Mouse (Mus musculus) left cerebral cortex, postnatal 4 days (tissue): ENCODE measurements around the gene Dgkz. TPM values are rescaled to one million over a fixed set of nuclear protein-coding genes. Genes with fewer than 3 reads are reported as not detected.

Source experiments
- DNase-seq: peaks from one replicate; pipeline ENCODE4 v3.0.0-alpha.2; 2022
- intact Hi-C: fragments of 180-260 bp; cut with DNase I; formaldehyde crosslinking; loops from one replicate; pipeline ENCODE4 v1.15.1; 2025
- total RNA-seq, 2 experiments: library from RNA; stranded (reverse); gene quantifications; 2 replicates each; pipeline ENCODE4 v1.2.3; 2021

Dgkz gene
- total RNA-seq: 100 to 1,000 TPM; 134 to 158 TPM

GRCm38 (mm10) chr2:91975581-91976541 lies at the start of gene Dgkz:
TSS of gene Dgkz (minus strand) at chr2:91975864.
- no peak for DNase-seq
- intact Hi-C loops: no loop called here

GRCm38 (mm10) chr2:92025202-92025601 lies 49.5 kb upstream of the Dgkz start:
- DNase-seq: no peak
- intact Hi-C loops: no loop called here

DNA sequence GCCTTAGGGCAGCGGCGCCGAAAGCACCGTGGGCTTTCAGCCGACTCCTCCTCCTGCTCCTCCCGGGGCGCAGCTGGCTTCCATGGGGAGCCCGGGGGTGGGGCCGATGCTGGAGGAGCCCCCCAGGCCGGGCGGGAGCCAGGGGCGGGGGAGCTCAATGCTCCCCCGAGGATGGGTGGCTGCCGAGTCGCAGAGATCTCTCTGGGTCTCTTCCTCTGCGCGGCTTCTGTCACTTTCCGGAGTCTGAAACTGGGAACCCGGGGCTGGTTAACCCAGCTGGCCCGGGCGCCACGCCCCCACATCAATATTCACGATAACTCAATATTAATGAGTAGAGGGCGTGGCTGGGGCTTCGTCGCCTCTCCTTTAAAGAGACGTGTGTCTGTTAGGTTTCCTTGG lies 48.6 kb upstream of the Dgkz start, which contains the start of gene Creb3l1:
TSS of gene Creb3l1 (minus strand) at position 229 of the 399 bp plus-strand sequence.
- peak; percentile 62 for DNase-seq

GRCm38 (mm10) chr2:92023362-92024273 lies 48.0 kb upstream of the Dgkz start:
- intact Hi-C loops: no loop called here
- peak; percentile 44 for DNase-seq

More for the DNA sequence above, 48.6 kb upstream of the Dgkz start, which contains the start of gene Creb3l1:
- intact Hi-C loops: no loop called here

- intact Hi-C loops: no loop called here
- no peak for DNase-seq
Measured at GRCm38 (mm10) chr2:92020676-92021265, 45.1 kb upstream of the Dgkz start.

DNA sequence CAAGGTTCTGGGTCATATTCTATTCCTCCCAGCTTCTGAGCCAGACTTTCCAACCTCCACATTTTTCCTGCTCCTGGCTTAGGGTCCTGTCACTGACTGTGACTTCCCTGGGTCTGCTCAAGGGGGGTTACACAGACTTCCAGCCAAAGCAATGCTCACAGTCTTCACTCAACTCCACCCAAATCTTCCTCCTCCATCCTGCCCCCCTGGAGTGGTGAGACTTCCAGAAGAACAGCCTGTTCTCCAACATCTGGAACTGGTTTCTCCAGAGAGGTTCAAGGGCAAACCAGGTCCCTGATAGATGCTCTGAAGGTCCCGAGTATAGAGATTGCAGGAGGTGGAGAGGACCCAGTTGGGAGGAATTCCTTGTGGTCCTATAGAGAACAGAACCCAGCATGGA lies 41.8 kb upstream of the Dgkz start:
- no peak for DNase-seq
- intact Hi-C loops: no loop called here

DNA sequence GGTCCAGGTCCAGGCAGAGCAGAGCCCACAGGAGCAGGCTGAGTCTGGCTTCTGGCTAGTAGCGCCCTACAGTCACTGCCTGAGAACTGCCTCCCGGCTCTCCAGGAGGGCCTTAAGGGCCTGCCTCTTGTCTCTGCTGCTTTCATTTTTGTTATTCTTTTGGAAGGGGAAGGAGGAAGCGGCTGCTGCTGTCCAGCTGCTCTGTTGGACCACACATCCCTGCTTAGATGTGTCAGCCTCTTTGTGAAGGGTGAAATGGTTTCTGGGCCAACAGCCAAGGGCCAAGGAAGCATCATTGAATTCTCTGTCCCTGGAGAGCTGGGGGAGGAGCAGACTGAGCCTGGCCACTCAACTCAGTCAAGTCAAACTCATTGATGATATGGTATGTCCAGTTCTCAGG lies 41.3 kb upstream of the Dgkz start:
- intact Hi-C loops: no loop called here
- DNase-seq: peak; percentile 91

DNA sequence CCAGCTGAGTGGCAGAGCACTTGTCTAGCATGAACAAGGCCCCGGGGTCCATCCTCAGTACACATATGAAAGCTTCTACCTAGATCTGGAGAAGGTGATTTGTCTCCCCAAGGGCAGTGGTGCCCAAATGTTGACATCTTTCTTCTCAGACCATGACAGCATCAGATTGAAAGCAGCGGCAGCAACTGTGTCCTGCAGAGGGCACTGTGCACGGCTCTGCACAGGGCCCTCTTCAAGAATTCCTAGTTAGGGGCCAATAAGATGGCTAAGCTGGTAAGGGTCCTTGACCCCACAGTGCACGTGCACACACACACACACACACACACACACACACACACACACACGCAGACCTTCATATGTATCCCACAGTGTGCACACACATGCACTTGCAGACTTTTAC lies 39.2 kb upstream of the Dgkz start:
- intact Hi-C loops: no loop called here
- DNase-seq: no peak

GRCm38 (mm10) chr2:92014248-92014647 lies 38.6 kb upstream of the Dgkz start:
- intact Hi-C loops: no loop called here
- DNase-seq: no peak

DNA sequence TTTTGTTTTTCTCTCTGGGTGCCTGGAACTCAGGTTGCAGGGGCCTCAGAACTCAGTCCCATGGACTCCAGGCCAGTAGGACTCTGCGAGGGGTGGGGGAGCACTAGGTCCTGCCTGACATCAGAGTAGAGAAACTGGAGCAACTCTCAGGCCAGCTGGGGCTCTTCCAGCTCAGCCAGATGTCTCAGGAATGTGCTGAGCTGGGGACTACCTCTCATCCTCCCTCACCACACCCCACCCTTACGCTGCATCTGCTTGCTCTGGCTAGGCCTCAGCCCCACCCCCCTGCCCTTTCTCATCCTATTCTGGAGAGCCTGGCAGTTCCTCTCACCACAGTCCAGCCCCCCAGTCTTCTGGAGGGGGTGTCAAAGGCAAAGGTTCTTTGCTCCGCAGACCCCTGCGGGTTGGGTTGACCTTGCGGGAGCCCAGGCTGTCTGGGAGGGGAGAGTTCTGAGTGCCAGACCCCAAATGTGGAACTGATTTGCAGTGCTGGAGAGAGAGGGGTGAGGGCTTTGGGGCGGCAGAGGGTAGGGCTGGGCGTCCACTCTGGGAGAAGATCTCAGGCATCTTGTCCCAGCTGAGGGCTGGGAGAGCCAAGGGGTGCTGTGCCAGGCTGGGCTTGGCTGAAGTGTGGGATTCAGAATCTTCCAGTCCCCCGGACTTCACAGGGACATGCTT lies 37.2 kb upstream of the Dgkz start:
- intact Hi-C loops: no loop called here
- DNase-seq: peak; percentile 21

- DNase-seq: peak; percentile 19
- intact Hi-C loops: no loop called here
Measured at GRCm38 (mm10) chr2:92011424-92012353, 36.0 kb upstream of the Dgkz start.

- DNase-seq: no peak
- intact Hi-C loops: no loop called here
Measured at GRCm38 (mm10) chr2:92008623-92009404, 33.1 kb upstream of the Dgkz start.

DNA sequence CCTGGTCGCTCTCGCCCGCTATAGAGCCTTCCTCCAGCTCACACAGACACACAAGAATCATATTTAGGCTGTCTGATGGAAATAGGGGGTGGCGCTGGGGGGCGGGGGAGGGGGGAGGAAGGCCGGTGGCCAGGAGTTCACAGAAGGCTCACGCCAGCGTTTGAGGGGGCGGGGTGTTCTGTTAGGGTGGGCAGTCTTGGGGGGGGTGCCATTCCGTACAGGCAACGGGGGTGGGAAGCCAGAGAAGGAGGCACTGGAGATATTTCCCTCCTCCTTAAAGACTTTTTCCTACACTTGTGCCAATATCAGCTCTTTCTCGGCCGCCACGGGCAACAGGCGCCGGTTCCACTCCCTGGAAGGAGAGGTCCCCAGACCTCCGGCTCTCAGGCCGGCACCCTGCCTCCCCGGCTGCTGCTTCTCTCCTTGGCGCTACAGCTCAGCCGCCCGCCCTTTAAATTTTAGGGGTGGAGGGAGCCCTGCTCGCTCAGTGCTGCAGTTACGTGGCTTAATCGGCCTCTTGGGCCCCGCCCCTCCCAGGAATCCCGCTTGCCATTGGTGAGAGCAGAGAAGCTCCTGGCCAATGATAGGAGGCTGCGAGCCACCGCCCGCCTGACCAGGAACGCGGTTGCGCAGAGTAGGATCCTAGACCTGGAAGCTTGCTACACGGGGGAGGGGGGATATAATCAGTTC lies 32.4 kb upstream of the Dgkz start:
- intact Hi-C loops: loop anchor here (2.0 kb wide), 1 partner anchor 49 kb away; no protein-coding TSS in a partner anchor
- peak; percentile 98 for DNase-seq

DNA sequence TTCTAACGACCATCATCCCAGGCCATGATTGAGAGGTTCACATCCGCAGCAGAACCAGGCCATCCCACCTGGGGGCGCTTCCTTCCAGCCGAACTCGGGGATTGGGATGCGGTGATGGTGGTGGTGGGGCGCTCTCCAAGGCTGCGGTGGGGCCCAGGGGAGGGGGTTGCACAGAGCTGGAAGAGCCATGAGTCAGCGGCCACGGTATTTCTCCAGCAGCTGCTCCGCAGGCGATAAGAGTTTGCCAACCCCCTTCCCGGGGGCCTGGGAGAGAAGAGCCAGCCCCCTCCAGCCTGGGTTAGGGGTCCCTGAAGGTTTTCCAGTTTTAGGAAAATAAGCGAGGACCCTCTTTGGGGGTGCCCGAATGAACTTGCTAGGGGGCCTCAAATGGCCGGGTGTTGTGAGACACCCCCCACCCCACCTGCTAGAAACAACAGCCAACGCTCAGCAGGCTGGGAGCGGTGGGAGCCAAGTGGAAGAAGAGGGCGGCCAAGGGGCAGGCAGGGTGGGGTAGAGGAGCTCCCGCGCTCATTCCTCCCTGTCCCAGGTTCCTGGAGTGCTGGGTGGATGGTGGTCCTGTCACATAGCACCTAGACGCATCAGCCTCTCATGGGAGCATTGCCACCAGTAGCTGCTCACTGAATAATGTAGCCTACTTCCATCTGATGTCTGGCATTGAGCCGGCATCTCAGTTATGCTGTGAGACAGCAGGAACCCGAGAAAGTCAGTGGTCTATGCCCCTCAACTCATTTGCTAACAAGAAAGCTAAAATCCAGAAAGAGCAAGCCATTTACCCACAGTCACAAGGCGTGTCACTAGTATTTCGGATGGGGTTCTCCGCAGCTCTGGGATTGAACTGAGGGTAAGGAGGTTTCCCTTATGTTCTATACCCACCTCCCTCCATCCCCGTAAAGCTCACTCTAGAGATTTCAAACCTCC lies 31.6 kb upstream of the Dgkz start:
- peak; percentile 81 for DNase-seq
- intact Hi-C loops: loop anchor here (2.0 kb wide), 1 partner anchor 50 kb away; no protein-coding TSS in a partner anchor

DNA sequence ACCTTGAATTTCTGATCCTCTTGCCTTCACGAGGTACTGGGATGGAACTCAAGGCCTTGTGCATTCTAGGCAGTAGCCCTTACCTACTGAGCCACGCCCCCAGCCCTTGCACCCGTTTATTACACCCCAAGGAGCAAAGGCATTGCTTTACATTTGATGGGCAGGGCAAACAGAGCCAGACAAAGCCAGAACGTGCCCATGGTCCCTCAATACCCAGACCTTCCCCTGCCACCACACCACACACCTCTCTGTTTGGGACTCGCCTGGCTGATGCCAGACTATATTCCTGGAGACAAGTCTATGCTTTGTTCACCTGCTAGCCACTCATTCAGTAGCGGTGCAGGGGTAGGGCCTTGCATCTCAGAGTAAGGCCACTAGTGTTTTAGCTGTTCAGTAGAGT lies 30.8 kb upstream of the Dgkz start:
- no peak for DNase-seq
- intact Hi-C loops: loop anchor here (2.0 kb wide), 1 partner anchor 50 kb away; no protein-coding TSS in a partner anchor

DNA sequence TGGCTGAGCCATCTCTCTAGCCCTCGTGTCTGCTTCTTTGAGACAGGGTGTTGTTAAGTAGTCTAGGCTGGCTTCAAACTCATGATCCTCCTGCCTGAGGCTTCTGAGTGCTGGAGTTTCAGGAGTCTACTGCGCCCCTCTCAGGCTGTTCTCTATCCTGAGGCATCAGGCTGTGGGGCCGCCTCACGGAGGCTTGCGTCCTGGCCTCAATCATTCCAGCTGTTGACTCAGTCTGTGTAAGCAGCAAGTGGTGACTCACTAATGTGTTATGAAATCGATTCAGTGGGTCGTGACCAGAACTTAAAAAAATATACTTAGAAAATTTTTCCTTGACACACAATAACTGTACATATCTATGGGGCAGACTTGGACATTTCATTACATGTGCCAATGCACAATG lies 29.0 kb upstream of the Dgkz start:
- intact Hi-C loops: no loop called here
- no peak for DNase-seq
